Mouse (Mus musculus): Measurements from ENCODE around the gene Fbxl12. TPM values are rescaled to one million over a fixed set of nuclear protein-coding genes. Genes with fewer than 3 reads are reported as not detected.
"Not testable (repeated sequence)": the region's sequence is repeated elsewhere in the genome, so short reads cannot be mapped to it uniquely, and the experiment has no call there.

Gene Fbxl12
- polyA plus RNA-seq, 1 experiment from 2014 or later: 4.5 TPM

DNA sequence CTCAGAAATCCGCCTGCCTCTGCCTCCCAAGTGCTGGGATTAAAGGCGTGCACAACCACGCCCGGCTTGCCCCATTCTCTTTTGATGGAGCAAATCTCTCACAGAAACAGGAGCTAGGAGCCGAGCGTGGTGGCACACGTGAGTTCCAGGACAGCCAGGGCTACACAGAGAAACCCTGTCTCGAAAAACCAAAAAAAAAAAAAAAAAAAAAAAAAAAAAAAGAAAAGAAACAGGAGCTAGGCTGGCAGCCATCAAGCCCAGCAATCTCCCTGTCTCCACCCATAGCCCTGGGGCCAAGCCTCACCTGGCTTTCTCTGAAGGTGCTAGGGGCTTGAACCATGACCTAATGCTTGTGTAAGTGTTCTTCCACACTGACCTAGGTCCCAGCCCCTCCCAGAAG is 8.9 kb downstream of the Fbxl12 start:
- H3K4me1 ChIP-seq (replicated peaks); H3K27me3 ChIP-seq; H3K9me3 ChIP-seq (replicated peaks); H3K27ac ChIP-seq (replicated peaks); ATAC-seq (ENCODE audit: insufficient read depth); H3K4me3 ChIP-seq (replicated peaks); H3K9ac ChIP-seq; H3K4me2 ChIP-seq: not testable (repeated sequence)
- peaks cover 21% of the 10 kb centered on the region for H3K36me3 ChIP-seq (replicated peaks)
- 76% methylated on average over 8 of the region's 8 CpGs for WGBS (ENCODE audit: insufficient replicate concordance)

- no peaks in the 10 kb centered on the region for H3K4me1 ChIP-seq (replicated peaks)
- no peak overlapping the region for H3K9ac ChIP-seq
- no peaks in the 10 kb centered on the region for H3K9me3 ChIP-seq (replicated peaks)
- H3K4me2 ChIP-seq: no peak overlapping the region
- no peak overlapping the region for H3K27ac ChIP-seq (replicated peaks)
- H3K4me3 ChIP-seq (replicated peaks): no peak overlapping the region
- no peak for ATAC-seq (ENCODE audit: insufficient read depth)
- H3K36me3 ChIP-seq (replicated peaks): no peaks in the 10 kb centered on the region
- no peaks in the 10 kb centered on the region for H3K27me3 ChIP-seq
- 80% methylated on average over 2 of the region's 2 CpGs for WGBS (ENCODE audit: insufficient replicate concordance)
Measured at GRCm38 (mm10) chr9:20631332-20631731, 13.2 kb downstream of the Fbxl12 start.

GRCm38 (mm10) chr9:20616685-20617084 is 27.9 kb downstream of the Fbxl12 start:
- Histone ChIP-seq H3K27me3 (no peaks in the 10 kb centered on the region), H3K9me3 (replicated peaks) (no peaks in the 10 kb centered on the region), H3K9ac (no peak overlapping the region), H3K27ac (replicated peaks) (no peak overlapping the region), H3K4me2 (no peak overlapping the region), H3K4me1 (replicated peaks) (no peaks in the 10 kb centered on the region), H3K36me3 (replicated peaks) (no peaks in the 10 kb centered on the region), H3K4me3 (replicated peaks) (no peak overlapping the region)
- WGBS (ENCODE audit: insufficient replicate concordance): 64% methylated on average over 2 of the region's 2 CpGs
- ATAC-seq (ENCODE audit: insufficient read depth): no peak

DNA sequence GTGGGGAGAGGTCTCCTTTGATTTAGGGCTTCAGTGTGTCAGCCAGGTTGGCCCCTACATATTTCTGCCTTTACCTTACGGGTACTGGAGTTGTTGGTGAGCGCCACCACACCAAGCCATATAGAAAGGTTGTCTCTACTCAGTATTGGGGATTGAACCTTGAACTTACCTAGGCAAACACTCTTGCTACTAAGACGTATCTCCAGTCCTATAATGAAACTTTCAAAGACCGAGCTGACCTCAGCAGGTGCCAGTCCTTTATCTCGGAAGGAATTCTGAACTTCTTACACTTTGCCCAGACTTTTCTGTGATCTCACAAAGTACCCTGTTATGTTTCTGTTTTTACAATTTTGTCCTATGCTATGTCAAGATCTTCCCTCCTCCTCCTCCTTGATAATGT is 32.6 kb downstream of the Fbxl12 start:
- Histone ChIP-seq H3K9ac (no peak overlapping the region), H3K36me3 (replicated peaks) (0 out of 2 replicates have a peak, but pooled peaks cover 4% of the 10 kb centered on the region), H3K27me3 (no peaks in the 10 kb centered on the region), H3K9me3 (replicated peaks) (no peaks in the 10 kb centered on the region), H3K4me1 (replicated peaks) (peaks cover 4% of the 10 kb centered on the region), H3K27ac (replicated peaks) (no peak overlapping the region), H3K4me3 (replicated peaks) (no peak overlapping the region), H3K4me2 (no peak overlapping the region)
- no peak for ATAC-seq (ENCODE audit: insufficient read depth)
- WGBS (ENCODE audit: insufficient replicate concordance): 70% methylated on average over 5 of the region's 5 CpGs

DNA sequence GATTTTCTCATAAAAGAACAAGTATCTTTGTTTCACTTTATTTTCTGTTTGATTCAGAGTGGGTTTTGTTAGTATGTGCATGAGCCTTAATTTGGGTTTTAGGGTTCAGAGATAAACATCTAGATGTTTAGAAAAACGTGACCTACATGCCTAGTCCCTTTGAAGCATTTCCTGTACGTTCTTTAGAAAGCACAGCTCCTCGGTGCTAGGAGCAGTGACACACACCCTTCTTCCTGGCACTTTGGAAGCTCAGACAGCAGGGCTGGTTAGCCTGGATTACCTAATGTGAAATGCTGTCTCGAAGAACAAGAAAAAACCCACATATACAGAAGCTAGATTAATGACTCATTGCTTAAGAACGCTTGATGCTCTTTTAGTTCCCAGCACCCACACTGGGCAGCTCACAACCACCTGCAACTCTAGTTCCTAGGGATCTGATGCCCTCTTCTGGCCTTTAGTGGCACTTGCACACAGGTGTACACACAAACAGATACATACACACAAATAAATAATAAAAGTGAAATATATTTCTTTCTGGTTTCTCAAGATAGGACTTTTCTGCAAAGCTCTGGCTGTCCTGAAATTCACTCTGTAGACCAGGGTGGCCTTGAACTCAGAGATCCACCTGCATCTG is 34.6 kb downstream of the Fbxl12 start:
- no peak overlapping the region for H3K27ac ChIP-seq (replicated peaks)
- ATAC-seq (ENCODE audit: insufficient read depth): no peak
- H3K4me3 ChIP-seq (replicated peaks): no peak overlapping the region
- no peak overlapping the region for H3K9ac ChIP-seq
- 59% methylated on average over 5 of the region's 5 CpGs for WGBS (ENCODE audit: insufficient replicate concordance)
- no peak overlapping the region for H3K4me2 ChIP-seq
- H3K9me3 ChIP-seq (replicated peaks): no peaks in the 10 kb centered on the region
- peaks cover 7% of the 10 kb centered on the region for H3K4me1 ChIP-seq (replicated peaks)
- 0 out of 2 replicates have a peak, but pooled peaks cover 4% of the 10 kb centered on the region for H3K36me3 ChIP-seq (replicated peaks)
- no peaks in the 10 kb centered on the region for H3K27me3 ChIP-seq

DNA sequence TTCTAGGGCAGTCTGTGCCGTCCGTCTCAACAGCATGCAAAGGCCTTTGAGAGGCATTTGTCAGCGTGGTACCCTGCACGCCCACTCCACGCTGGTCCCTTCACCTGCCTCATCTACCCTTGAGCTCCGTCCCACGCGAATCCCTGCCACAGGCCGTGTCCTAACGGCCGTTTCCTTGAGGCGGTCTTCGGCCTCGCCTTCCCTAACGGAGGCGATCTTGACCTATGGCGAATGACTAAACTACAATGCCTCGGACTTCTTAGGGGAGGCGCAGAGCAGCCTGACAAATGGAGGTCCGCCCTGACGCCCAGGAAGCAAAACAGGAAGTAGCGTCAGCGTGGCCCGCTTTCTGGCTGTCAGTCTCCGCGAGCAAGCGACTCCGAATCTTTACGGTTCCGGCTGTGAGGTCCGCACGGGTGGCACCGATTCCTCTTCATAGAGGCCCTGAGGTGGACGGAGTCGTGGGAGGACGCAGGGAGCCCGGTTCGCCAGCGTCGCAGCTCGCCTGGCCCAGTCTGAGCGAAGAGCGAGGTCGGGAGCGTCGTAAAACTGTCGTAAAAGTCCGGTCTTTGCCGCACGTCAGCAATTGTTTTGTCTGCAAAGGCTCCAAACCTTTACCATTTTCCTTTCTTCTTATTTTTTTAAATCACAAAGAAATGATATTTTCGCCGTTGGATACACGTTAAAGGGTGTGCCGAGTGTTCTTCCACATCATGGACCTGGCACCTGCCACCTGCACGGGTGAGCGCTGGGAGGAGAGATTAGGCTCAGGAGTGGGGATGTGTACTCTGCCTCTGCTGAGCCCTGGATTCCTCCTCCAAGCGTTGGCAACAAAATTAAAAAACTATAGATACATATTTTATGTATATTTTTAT is 37.2 kb downstream of the Fbxl12 start:
- Histone ChIP-seq H3K27ac (replicated peaks) (peak overlapping the region; percentile 91), H3K27me3 (no peaks in the 10 kb centered on the region), H3K9ac (peak overlapping the region; percentile 81), H3K9me3 (replicated peaks) (no peaks in the 10 kb centered on the region), H3K4me1 (replicated peaks) (peaks cover 7% of the 10 kb centered on the region), H3K4me3 (replicated peaks) (peak overlapping the region; percentile 92), H3K4me2 (peak overlapping the region; percentile 86), H3K36me3 (replicated peaks) (0 out of 2 replicates have a peak, but pooled peaks cover 4% of the 10 kb centered on the region)
- peak; percentile 88 for ATAC-seq (ENCODE audit: insufficient read depth)
- under 1% methylated on average over 57 of the region's 57 CpGs for WGBS (ENCODE audit: insufficient replicate concordance)

DNA sequence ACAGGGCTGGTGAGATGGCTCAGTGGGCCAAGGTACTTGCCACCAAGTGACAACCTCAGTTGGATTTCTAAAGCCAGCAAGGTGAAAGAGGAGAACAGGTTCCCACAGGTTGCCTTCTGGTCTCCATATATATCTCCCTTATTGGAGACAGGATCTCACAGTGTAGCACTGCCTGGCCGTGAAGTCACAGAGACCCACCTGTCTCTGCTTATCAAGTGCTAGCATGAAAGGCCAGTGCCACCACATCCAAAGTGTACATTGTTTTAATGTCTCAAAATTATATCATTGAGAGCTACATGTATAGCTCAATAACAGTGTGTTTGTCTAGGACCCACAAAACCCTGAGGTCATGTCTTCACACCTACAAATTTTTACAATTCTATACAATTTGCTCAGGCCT is 38.3 kb downstream of the Fbxl12 start:
- Histone ChIP-seq H3K4me2 (no peak overlapping the region), H3K4me3 (replicated peaks) (no peak overlapping the region; the same call in 1 of the 2 replicates)
- WGBS (ENCODE audit: insufficient replicate concordance): 74% methylated on average over 1 of the region's 1 CpGs

DNA sequence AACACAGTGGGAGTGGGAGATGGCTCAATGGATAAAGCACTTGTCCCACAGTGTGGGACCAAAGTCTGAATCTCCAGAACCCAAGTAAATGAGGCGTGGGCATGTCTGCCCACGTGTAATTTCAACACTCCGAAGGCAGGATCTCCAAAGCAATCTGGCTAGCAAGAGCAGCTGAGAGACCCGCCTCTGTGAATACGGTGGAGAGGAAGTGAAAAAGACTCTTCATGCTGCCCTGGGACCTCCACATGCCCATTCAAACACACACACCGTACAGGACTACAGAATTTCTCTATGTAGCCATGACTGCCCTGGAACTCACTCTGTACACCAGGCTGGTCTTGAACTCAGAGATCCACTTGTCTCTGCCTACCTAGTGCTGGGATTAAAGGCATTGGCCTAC is 43.3 kb downstream of the Fbxl12 start:
- no peak for ATAC-seq (ENCODE audit: insufficient read depth)
- no peaks in the 10 kb centered on the region for H3K27me3 ChIP-seq
- no peak overlapping the region for H3K4me3 ChIP-seq (replicated peaks)
- H3K4me2 ChIP-seq: no peak overlapping the region
- no peaks in the 10 kb centered on the region for H3K9me3 ChIP-seq (replicated peaks)
- H3K36me3 ChIP-seq (replicated peaks): no peaks in the 10 kb centered on the region
- WGBS (ENCODE audit: insufficient replicate concordance): 51% methylated on average over 6 of the region's 6 CpGs
- no peak overlapping the region for H3K9ac ChIP-seq
- no peaks in the 10 kb centered on the region for H3K4me1 ChIP-seq (replicated peaks)
- no peak overlapping the region for H3K27ac ChIP-seq (replicated peaks)

More for the DNA sequence above, 38.3 kb downstream of the Fbxl12 start:
- Histone ChIP-seq H3K4me1 (replicated peaks) (peaks cover 7% of the 10 kb centered on the region), H3K36me3 (replicated peaks) (0 out of 2 replicates have a peak, but pooled peaks cover 4% of the 10 kb centered on the region), H3K9me3 (replicated peaks) (no peaks in the 10 kb centered on the region), H3K27me3 (no peaks in the 10 kb centered on the region), H3K27ac (replicated peaks) (no peak overlapping the region), H3K9ac (no peak overlapping the region)
- no peak for ATAC-seq (ENCODE audit: insufficient read depth)

DNA sequence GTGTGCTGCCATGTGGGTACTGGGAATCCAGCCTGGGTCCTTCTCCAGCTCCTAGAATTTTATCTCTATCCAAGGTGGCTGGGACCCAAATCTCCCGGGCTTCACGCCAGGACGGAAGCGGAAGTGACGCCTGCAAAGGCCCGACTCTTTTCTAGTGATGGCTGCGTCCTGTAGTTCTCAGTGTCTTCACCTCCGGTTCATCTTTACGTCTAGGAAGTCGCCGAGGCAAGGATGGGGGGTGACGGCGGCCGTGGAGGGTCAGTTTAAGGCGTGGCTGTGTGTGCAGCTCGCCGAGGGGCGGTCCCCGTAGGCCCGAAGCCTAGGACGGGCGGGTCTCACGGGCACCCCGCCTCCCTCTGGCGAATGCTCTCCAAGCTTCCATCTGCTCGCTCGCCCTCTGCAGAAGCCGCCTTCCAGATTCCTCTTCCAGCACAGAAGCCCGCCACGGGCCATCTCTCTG is 63.4 kb downstream of the Fbxl12 start, which contains the start of gene Zfp846:
Zfp846 (plus strand) TSS at position 117 of the 460 bp plus-strand sequence.
- no peaks in the 10 kb centered on the region for H3K9me3 ChIP-seq (replicated peaks)
- peak within 1 kb of the TSS; percentile 81 for H3K4me2 ChIP-seq
- peaks cover 14% of the 10 kb centered on the region for H3K4me1 ChIP-seq (replicated peaks)
- no peaks in the 10 kb centered on the region for H3K36me3 ChIP-seq (replicated peaks)
- H3K9ac ChIP-seq: peak within 1 kb of the TSS; percentile 48
- H3K4me3 ChIP-seq (replicated peaks): peak within 1 kb of the TSS; percentile 65
- H3K27me3 ChIP-seq: peaks cover 18% of the 10 kb centered on the region; the same call in 1 of the 2 replicates
- ATAC-seq (ENCODE audit: insufficient read depth): peak; percentile 94
- WGBS (ENCODE audit: insufficient replicate concordance): under 1% methylated on average over 30 of the region's 30 CpGs
- H3K27ac ChIP-seq (replicated peaks): 0 out of 2 replicates have a peak within 1 kb of the TSS, but pooled peaks have one; percentile 19

GRCm38 (mm10) chr9:20576591-20576990 is 68.0 kb downstream of the Fbxl12 start:
- no peak overlapping the region for H3K27ac ChIP-seq (replicated peaks)
- ATAC-seq (ENCODE audit: insufficient read depth): no peak
- H3K9me3 ChIP-seq (replicated peaks): no peaks in the 10 kb centered on the region
- no peaks in the 10 kb centered on the region for H3K36me3 ChIP-seq (replicated peaks)
- peaks cover 8% of the 10 kb centered on the region for H3K4me1 ChIP-seq (replicated peaks)
- H3K27me3 ChIP-seq: peaks cover 22% of the 10 kb centered on the region; the same call in 1 of the 2 replicates
- no peak overlapping the region for H3K4me3 ChIP-seq (replicated peaks)
- H3K4me2 ChIP-seq: no peak overlapping the region
- WGBS (ENCODE audit: insufficient replicate concordance): 66% methylated on average over 2 of the region's 2 CpGs
- no peak overlapping the region for H3K9ac ChIP-seq

DNA sequence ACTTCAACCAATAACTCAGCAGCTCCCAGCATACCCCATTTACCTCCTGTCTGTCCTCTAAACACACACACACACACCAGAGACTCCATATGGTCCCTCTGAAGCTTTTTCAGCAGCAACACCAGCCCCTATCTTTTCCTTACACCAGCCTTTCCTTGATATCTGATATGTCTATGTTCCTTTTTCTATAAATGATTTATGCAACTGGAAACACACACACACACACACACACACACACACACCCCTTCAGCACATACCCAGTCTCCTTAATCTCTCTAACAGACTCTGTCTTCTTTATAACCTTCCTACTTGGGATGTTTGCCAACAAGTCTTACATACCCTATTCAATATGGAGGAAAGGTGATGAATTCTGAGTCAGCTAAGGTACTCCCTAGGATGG is 73.5 kb downstream of the Fbxl12 start:
- H3K36me3 ChIP-seq (replicated peaks): no peaks in the 10 kb centered on the region
- no peak overlapping the region for H3K27ac ChIP-seq (replicated peaks)
- H3K27me3 ChIP-seq: peaks cover 2% of the 10 kb centered on the region; the same call in 1 of the 2 replicates
- H3K4me3 ChIP-seq (replicated peaks): no peak overlapping the region
- no peaks in the 10 kb centered on the region for H3K9me3 ChIP-seq (replicated peaks)
- H3K9ac ChIP-seq: no peak overlapping the region
- no peaks in the 10 kb centered on the region for H3K4me1 ChIP-seq (replicated peaks)
- ATAC-seq (ENCODE audit: insufficient read depth): no peak
- H3K4me2 ChIP-seq: no peak overlapping the region

Data from liver, embryonic 15.5 days (tissue).